In the genomic region with DNA sequence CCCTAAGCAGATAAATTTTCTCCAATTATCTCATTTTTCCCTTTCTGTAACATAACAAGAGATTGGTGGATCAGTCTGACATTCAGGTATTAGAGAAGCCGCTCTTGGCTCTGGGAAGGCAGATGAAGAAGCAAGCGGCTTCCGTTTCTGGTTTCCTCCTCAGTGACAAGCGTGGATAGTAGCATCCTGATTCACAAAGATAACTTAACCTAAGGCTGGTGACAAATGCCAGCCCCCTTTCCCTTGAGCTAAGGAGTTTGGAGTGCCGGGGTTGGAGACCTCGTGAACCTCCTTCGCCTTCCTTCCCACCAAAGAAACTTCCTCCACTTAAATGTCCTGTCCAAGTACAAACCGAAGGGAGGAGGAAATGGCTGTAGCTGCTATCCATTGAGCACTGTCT, we compare ENCODE assay signal across 16 mouse cellular contexts. TPM values are rescaled to one million over a fixed set of nuclear protein-coding genes. Genes with fewer than 3 reads are reported as not detected.
DNase-seq lines count a peak whose midpoint lies in the region; ATAC-seq and TF ChIP-seq lines count a peak whose summit lies in the region.
"Had no signal": no experiment of that assay in that cellular context is flagged by ENCODE, and none has a peak within 500 bp of the region (broad histone marks: within the 10 kb centered on the region; RNA-seq: fewer than 3 reads in every experiment).

No protein-coding gene starts in this region.

- H3K4me1 ChIP-seq in kidney, adult 2 months (ENCODE audit: control insufficient read depth, insufficient read depth, low read length): peaks cover 5% of the 10 kb centered on the region; the same call in 1 of the 2 replicates
- H3K4me1 ChIP-seq in lung, embryonic 15.5 days: peaks cover 40% of the 10 kb centered on the region

- 63% methylated on average over 8 of the region's 8 CpGs for WGBS in kidney, adult 2 months
- 70% methylated on average over 8 of the region's 8 CpGs for WGBS in lung, embryonic 15.5 days

- no peaks in the 10 kb centered on the region for H3K27me3 ChIP-seq in kidney, adult 2 months (replicated peaks; ENCODE audit: control insufficient read depth, insufficient read depth, low read length)
- no peaks in the 10 kb centered on the region for H3K27me3 ChIP-seq in lung, embryonic 15.5 days

- no peak overlapping the region for H3K9ac ChIP-seq in lung, embryonic 15.5 days
- H3K9ac ChIP-seq: hindbrain, embryonic 14.5 days had no signal

- ATAC-seq in lung, embryonic 15.5 days (ENCODE audit: borderline replicate concordance, extremely low read depth, low FRiP score, low TSS enrichment): no peak
- ATAC-seq in granulocyte monocyte progenitor cell, adult 5-6 weeks (replicated peaks; ENCODE audit: poor library complexity, severe bottlenecking): peak; percentile 8
- ATAC-seq: intestine, embryonic 16.5 days; midbrain, embryonic 16.5 days had no signal

- H3K27ac ChIP-seq in kidney, adult 2 months (ENCODE audit: insufficient read depth, low read depth, low read length): no peak overlapping the region
- peak overlapping the region; percentile 63 for H3K27ac ChIP-seq in lung, embryonic 15.5 days
- H3K27ac ChIP-seq: hindbrain, embryonic 14.5 days had no signal

- H3K36me3 ChIP-seq in kidney, adult 2 months (ENCODE audit: control insufficient read depth, insufficient read depth, low read length): no peaks in the 10 kb centered on the region
- H3K36me3 ChIP-seq in lung, embryonic 15.5 days: no peaks in the 10 kb centered on the region

- no peak for TF ChIP-seq CTCF in kidney, adult 2 months (conservative IDR thresholded peaks at IDR 0.05; ENCODE audit: insufficient read depth, insufficient read length, low read depth, low read length)

- no peak overlapping the region for H3K4me2 ChIP-seq in lung, embryonic 15.5 days
- H3K4me2 ChIP-seq: hindbrain, embryonic 14.5 days had no signal

- no peak overlapping the region for H3K4me3 ChIP-seq in kidney, adult 2 months (ENCODE audit: insufficient read depth, low read depth, low read length)
- H3K4me3 ChIP-seq in lung, embryonic 15.5 days: no peak overlapping the region

- peak; percentile 38 for DNase-seq in kidney, adult 2 months
- no peak for DNase-seq in kidney, adult 9 months
- no peak for DNase-seq in lung, postnatal 10 days
- peak; percentile 41 for DNase-seq in CD4-positive, CD25-positive, alpha-beta regulatory T cell, adult 2 months (ENCODE audit: low read depth, low spot score)
- no peak for DNase-seq in urinary bladder, adult 18-20 months (ENCODE audit: low spot score in 2 of 2)
- DNase-seq in adipocyte (ENCODE audit: low spot score): no peak
- DNase-seq: cerebellum, postnatal 10 days; gastrocnemius, postnatal 10 days; heart, postnatal 10 days; lung, adult 2 months; spleen, adult 18-20 months had no signal

- H3K9me3 ChIP-seq in lung, embryonic 15.5 days: no peaks in the 10 kb centered on the region

- TF ChIP-seq POLR2A in kidney, adult 2 months (IDR thresholded peaks at IDR 0.05; ENCODE audit: low read depth, low read length): no peak

RNA-seq across cellular contexts. Expression of gene Tbc1d7, which starts 45.8 kb away (rescaled TPM):
- polyA plus RNA-seq in kidney, adult 2 months (2012; rRNA removed): 26.3 and 33.7 TPM in 2 replicates
- polyA plus RNA-seq in lung, embryonic 15.5 days (2015; fragmentation: Nextera tagmentation; extraction: Ambion mirVana): 48.4 and 50.2 TPM in 2 replicates
- total RNA-seq in granulocyte monocyte progenitor cell, adult 5-6 weeks (2014; fragmentation: Nextera tagmentation): 16.7 and 34.8 TPM in 2 replicates
- 8.2 and 12.7 TPM in 2 replicates for total RNA-seq in granulocyte monocyte progenitor cell, adult 5-6 weeks (2017)

Comparison
In these comparisons a context has a peak if more than half of its experiments do, and no peak if none do; other contexts are left out.
1. DNase-seq: peak in kidney, adult 2 months (single experiment) and CD4-positive, CD25-positive, alpha-beta regulatory T cell, adult 2 months (single experiment); none in kidney, adult 9 months (single experiment), lung, postnatal 10 days (single experiment), urinary bladder, adult 18-20 months (0 of 2) and adipocyte (single experiment).